Mouse (Mus musculus): ENCODE measurements around the gene Slc28a3.

Gene Slc28a3

DNA sequence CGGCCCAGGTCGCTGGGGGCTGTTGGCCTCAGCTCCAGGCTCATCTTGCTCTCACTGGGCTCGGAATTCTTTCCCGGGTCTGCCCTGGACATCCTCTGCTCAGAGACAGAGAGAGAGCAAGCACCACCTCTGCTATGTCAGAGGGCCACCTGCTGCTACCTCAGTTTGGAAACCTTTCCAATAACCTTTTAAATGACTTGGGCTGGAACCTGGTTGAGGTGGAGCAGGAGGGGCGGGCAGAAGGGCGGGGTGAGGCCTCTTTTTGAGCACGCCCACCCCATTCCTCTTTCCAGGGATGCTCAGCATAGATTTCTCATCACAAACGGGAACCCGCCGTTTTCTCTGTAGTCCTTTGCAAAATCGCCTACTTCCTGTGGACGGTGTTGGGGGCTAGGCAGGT, at the start of gene Slc28a3:
Slc28a3 (minus strand) TSS at position 162 of the 400 bp plus-strand sequence.
- DNase-seq = no peak

DNA sequence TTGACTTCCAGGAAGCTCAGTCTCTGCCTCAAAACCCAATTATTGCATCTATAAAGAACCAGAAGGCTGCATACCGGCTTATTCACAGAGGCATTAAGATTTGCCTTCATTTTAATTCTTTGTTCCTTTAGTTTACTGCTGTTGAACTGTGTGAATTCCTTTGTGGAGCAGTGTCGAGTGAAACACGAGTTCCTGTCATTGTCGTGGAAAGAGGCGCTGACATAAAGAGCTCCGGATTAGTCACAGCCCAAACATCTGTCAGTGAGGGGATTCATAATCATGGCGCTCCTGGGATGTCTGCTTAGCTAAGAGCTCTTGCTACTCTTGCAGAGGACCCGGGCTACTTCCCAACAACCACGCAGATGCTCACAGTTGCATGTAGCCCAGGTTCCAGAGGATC, 47.3 kb upstream of the Slc28a3 start:
- no peak for DNase-seq

DNA sequence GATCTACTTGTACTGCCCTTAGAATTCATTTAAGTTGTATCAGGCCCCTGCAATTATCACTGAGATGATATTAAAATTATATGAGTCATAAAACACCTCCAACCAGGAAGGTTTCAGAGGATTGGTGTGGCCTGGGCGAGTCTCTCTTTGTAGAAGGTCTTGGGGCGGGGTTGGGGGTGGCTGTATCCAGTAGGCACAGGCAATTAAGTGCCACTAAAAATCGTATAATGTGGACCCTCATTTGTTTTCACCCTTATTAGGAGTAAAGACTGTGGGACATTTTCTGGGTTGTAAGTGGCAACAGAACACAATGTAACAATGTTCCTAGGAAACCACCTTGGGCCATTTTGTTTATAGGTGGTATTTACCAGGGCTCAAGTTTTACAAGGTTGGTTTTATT, 46.2 kb upstream of the Slc28a3 start:
- DNase-seq = no peak

DNA sequence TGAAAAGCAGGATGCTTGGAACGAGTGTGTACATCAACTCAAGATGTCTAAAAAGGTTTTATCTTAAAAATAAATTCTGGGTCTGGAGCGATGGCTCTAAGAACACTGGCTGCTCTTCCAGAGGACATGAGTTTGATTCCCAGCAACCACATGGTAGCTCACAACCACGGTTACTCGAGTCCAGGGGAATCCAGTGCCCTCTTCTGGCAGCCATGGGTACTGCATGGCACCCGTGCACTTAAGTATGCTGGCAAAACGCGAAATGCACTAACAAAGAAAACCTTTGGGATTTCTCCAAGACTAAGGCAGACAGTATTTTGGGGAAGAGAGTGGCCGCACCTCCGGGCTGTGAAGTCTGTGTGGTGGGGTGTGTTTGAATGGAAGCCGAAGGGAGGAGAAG, 44.9 kb upstream of the Slc28a3 start:
- peak in 1 of 2 experiments; percentile 19 for DNase-seq

DNA sequence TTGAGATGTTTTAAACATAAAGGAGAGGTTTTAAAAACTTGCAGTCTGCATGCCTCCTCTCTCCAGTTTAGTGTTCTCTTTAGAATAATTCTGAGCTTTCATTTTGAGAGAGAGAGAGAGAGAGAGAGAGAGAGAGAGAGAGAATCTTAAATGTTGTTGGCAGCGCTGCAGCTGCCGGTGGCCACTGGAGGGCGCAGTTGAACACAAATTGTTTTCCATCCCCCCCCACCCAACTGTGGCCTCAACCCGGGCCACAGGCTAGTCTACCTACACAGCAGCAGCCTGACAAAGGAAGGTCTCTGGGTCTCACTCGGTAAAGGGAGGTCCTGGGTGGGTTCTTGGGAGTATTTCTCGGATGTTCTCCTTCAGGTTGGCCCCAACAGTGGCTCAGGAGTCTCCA, 29.7 kb upstream of the Slc28a3 start:
- DNase-seq = peak; percentile 78 to 81

DNA sequence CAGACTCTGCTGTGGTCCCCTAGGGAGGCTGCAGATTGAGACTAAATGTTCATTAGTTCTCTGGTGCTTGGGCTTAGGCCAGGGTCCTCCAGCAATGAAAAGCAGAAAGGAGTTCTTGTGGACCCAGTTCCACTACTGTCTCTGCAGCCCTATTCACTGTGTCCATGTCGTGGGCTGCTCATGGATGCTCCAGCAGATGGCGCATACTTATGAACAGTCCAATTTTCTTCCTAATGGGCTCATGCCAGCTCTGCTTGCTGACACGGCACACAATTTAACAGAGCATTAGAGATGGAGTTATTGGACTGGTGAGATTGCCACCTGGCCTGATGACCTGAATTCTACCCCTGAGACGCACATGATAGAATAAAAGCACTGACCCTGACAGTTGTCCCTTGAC, 28.3 kb upstream of the Slc28a3 start:
- DNase-seq = peak; percentile 65 to 73

DNA sequence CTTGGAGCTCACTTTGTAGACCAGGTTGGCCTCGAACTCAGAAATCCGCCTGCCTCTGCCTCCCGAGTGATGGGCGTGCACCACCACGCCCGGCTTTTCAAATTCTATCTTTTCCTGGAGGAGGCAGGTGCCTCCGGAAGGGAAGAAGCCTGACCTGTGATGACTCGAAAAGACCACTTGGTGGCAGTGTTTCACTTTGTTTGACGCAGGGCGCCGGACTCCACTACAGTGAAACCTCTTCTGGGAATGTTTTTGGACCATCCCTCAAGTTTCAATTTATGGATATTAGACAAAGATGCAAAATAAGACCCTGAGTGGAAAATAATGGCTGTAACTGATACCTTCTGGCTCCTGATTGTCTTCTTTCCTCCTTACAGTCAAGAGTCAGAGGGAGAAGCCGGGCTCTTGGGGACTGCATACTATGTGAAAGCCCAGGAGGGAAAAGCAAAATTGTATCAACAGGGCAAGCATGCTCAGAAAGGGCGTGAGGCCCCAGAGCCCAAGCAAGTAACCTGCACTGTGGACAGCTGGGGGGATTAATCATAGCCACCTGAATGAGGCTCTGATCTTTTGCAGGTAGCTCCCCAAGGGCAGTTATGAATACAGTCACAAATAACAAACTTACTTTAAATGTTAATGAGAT, 26.8 kb upstream of the Slc28a3 start:
- DNase-seq = peak; percentile 69 to 74

DNA sequence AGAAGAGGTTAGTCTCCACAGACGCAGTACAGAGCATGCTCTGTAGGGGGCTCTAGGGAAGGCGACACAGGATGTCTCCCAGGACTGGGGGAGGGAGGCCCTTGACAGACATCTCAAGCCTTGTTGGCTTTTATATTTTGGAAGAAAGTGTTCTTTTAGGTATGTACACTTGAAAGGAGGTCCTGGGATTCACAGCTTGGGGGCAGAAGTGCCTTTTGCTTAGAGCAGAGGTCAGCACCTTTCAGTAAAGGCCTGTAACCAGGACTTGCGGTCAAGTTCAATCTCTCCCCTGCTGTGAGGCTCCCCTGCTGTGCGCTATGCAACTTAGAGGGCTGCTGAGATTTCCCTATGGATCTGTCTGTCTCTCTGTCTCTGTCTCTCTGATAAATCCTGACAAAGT, 23.2 kb upstream of the Slc28a3 start:
- peak in 1 of 2 experiments; percentile 15 for DNase-seq

DNA sequence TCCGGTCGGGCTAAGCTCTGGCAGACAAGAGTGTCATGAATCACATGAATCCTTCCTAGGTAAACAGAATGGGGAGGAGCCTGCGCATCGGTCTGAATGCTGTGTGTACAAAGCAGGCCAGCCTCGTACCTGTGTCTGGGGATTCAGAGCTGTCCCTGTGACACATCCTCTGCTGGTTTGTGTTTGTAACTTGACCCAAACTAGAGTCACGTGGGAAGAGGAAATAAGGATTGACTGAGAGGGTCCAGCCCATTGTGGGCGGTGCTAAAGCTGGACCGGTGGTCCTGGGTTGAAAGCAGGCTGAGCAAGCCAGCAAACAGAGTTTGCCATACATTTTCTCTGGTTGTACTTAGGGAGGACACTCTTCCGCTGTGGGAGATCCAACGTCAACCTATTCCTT, 20.1 kb upstream of the Slc28a3 start:
- no peak for DNase-seq

DNA sequence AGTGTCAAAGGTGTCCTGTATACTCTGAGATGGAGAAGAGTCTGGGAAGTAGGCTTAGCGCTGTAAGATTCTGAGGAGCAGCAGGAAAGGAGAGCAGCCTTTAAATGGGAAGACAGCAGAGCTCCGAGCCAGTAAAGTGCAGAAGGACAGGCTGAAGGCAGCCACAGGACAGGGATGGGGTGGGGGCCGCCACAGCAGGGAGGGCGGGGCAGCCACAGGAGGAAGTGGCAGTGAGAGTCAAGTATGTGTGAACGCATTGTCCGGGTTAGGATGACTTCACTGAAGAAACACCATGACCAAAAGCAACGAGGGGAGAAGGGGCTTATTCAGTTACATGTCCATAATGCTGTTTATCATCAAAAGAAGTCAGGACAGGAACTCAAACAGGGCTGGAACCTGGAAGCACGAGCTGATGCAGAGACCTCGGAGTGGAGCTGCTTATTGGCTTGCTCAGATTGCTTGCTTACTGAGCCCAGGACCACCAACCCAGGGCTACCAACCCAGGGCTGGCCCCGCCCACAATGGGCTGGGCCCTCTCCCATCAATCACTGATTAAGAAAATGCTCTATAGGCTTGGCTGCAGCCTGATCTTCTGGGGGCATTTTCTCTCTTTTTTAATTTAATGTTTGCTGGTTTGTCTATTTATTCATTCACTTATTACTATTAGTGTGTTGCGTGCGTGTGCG, 18.8 kb upstream of the Slc28a3 start:
- no peak for DNase-seq

DNA sequence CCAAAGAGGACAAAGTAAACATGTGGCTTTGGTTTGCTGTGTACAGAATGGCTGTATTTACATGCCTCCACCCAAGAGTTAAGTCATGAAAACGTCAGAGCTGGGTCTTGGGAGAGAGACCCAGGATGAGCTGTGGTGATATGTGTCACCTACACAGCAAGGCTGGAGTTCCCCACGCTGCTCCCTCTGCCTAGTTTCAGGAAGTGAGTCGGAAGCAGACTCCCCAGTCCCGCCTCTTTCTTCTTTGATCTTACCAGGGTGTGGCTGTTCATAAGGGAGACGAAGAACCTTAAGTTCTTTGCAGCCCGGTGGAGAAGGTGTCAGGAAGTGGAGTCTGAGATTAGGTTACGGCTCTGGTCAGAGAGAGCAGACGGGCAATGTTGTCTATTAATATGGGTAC, 12.0 kb upstream of the Slc28a3 start:
- DNase-seq = no peak

DNA sequence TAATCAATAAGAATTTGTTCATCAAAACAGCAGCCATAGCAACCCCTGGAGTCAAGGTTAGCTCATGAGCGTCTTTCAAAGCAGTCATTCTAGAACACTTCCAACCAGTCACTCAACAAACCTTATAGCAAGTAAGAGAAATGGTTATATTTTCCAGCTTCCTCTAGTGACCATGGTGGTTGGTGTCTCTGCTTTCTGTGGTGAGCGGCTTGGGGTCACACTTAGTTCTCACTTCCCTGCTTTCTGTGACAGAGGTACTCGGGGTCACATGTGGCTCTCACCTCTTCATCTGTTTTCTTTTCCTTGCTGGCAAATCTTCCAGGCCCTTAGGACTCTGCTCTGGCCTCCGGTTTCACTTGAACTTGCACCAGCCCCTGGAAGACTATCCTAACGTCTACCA, 8.6 kb upstream of the Slc28a3 start:
- DNase-seq = no peak

DNA sequence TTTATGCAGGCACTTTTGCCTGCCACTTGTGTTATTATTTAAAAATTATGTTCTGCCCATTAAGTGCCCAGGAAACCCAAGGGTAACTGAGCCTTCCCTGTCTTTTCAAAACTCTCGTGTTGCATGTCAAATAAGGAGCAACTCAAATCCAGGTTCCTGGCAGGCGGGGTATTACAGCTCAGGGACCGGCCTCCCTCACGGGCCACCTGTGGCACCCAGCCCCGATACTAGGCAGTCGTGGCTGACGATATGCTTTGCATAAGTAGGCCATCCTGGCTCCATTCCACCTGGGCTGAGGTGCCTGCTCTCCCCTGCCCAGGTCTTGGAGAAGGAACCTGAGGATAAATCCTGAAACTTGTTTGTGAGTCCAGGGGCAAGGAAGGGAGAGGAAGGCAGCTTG, 618 bp downstream of the Slc28a3 start:
- no peak for DNase-seq

DNA sequence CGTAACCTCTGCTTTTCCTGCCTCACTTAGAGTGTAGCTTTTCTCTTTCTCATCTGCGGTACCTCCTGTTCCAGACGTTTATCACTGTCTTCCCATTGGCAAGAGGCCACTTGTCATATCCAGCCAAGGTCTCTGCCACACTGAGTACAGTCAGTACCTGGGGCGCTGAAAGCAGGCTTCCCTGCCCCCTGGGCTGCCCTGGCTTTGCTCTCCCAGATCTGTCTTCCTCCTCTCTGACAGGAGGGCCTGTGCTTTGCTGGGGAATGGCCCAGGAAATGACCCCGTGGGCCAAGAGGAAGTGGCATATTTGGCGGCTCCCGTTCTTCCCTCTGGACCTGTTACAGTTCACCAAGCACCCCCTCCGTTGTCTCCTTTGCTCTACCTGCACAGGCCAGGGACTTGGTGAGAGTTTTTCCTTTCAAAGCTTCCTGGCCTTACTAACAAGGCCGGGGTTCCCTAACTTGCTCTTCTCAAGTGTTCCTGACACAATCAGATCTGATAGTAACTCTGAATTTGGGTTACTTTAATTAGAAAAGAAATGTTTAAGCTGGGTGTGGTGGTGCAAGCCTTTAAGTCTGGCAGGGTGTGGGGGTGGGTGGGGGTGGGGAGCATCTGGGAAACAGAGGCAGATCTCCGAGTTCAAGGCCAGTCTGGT, 9.3 kb downstream of the Slc28a3 start:
- DNase-seq = peak in 1 of 2 experiments; percentile 14

DNA sequence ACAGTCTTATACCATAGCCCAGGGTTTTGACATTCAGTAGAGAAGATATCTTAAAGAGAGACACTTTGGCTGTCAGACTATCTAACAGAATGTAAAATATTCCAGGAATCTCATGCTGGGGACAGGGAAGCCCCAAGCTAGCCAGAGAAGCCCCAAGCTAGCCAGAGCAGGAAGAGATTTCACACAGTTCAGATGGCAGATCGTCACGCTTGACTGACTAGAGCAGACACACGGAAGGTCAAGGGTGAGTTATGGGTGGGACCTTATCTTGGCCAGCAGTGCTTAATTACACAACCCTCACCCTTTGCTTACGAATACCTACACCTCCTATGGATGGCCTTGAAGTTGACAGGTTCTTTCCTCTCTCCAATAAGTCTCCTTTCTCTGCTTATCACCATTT, 12.1 kb downstream of the Slc28a3 start:
- DNase-seq = no peak

DNA sequence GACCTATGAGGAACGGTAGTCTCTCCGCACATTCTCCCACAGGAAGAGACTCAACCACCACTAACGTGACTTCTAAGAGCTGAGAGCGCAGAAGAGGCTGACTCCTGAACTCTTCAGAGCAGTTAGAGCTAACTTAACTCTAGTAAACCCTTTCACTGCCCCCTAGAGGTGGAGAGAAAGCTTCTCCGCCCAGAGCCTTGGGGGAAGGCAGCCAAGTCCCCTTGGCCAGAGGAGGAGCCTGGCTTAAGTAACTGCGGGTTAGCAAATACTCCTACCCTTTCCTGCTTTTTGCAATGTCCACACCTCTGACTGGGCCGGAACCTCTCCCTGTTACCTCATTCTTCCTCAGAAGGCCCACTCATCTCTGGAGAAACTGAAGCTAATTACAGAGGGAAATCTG, 17.5 kb downstream of the Slc28a3 start:
- peak; percentile 56 to 69 for DNase-seq

DNA sequence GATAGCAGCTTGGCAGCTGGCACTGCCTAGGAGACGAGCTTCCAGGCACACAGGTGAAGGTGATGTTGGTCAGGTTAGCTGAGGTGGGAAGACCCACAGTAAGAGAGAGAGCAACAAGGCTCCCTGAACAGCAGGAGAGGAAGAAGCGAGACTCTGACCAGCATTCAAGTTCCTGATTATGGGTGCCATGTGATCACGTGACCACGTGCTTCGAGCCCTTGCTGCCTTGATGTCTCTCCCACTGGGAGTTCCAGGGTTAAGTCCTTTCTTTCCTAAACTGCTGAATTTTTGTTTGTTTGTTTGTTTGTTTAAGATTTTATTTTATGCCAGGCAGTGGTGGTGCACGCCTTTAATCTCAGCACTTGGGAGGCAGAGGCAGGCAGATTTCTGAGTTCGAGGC, 18.8 kb downstream of the Slc28a3 start:
- DNase-seq = no peak

DNA sequence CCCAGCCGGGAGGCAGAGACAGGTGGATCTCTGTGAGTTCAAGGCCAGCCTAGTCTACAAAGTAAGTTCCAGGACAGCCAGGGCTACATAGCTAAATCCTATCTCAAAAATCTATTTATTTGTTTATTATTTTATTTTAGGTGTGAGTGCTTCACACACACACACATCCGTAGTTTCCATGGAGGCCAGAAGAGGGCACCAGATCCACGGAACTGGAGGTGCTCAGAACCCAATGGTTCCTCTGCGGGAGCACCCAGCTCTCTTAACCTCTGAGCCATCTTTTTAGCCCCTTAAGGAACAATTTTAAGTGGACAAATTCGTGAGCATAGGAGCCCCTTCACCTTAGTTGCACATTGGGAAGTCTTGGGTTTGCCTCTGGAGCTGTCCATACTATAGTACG, 20.0 kb downstream of the Slc28a3 start:
- DNase-seq = peak; percentile 73 to 75

DNA sequence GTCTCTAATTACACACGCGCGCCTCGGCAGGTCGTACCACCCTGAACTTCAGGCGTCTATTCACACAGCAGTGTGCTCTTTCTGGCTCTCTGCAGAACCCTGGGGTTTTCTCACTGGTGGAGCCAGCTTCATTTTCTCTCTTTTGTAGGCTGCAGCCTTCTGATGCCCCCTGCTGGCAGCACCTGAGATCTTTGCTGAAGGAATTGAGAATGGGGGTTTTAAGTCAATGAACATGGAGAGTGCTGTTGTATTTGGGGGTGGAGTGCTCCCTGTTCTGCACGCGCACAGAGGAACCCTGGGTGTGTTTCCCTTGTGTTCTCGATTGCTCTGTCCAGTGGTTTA, 21.2 kb downstream of the Slc28a3 start:
- DNase-seq = peak; percentile 88 to 89

DNA sequence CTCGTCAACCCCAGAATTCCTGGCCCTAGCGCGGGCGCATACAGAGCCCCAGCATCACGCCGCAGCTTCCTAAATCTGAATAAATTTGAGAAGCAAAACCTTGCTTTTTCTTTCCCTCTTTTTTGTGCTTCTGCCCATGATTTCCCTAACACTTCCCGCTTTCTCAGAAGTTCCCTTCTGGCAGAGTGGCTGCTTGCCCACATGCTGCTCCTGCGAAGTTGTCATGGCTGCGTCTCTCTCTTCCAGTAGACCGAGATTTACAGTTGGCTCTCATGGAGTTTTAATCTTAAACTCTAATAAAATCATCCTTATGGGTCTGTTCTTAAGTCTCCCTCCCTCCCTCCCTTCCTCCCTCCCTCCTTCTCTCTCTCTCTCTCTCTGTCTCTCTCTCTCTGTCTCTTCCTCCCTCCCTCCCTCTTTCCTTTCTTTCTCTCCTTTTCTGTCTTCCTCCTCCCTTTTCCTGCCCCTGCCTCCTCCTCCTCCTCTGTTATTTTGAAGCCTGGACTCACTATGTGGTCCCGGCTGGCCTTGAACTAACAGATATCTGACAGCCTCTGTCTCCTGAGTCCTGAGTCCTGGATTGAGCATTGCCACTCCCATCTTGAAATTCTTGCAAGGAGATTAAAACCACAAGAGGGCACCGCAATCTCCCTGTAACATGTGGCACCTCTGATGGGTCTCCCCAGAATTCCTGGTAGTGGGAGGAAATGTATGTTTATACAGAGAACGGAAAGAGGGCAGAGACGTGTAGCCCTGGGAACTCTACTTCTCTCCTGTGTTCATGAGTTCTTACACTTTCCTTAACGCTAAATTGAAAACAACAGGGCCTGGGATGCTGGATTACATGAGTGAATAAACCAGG, 21.8 kb downstream of the Slc28a3 start:
- no peak for DNase-seq

DNA sequence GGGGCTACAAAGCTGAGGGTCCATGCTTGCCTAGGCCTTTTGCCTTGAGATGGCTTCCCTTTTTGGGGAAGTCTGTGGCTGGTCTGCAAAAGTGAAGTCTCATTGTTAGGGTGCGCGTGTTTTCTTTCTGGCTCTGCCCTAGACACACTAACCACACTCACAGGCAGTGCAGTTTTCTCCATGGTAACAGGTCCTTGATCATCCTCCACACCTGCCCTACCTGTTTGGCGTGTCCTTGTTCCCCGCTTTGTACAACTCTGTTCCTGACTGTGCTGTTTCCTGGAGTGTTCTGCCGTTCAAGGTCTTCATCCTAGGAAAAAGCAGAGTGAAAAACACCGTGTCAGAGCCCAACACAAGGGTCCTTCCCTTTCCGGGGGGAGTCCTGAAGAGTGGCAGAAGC, 22.7 kb downstream of the Slc28a3 start:
- no peak for DNase-seq

DNA sequence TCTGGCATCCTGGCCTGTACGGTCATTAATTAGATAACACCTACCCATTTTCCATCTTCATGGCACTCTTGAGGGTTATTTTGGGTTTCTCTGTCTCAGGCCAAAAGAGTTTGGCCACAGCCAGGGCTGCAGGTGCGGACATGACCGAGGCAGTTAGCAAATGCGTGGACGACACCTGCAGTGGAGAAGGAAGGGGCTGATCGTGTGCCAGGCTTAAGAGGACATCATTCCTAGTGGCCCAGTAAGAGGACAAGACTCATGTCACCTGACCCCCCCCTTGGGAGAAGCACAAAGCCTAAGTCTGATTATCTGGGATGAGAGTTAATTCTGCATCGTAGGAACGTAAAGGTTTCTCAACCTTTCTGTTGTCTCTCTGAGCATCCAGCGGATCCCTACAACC, 44.5 kb downstream of the Slc28a3 start:
- DNase-seq = no peak

DNA sequence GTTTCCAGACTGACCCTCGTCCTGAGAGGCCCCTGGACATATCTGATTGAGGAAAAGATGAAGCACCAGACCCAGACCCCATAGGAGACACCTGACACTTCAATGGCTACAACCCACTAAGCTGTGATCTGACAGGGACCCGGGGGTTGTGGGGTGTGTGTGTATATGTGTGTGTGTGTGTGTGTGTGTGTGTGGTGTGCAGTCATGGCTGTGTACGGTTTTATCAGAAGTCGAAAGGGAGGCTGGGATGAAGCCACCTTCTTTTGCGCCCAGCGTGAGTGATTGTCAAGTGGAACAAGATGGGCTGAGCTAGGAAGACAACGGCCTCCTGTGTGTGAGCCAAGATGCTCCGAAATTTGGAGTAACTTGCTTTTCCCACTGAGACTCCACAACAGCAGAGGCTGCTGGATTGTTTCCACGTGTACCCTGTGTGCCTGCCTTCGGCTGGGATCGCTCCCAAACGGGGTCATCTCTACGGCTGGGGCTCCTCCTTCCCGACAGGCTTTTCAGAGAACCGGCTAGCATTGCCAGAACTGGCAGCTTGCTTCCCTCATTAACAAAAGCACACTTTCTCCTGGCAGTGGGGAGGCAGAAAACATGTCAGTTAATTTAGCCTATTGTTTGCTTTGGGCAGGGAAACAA, 50.1 kb downstream of the Slc28a3 start:
- DNase-seq = no peak

Measured in kidney, postnatal 4 days (tissue).